Mouse (Mus musculus): ENCODE results near the gene Glt6d1.
A peak's percentile ranks its signal among the peaks of the same experiment; 100 is the strongest.

Gene Glt6d1

DNA sequence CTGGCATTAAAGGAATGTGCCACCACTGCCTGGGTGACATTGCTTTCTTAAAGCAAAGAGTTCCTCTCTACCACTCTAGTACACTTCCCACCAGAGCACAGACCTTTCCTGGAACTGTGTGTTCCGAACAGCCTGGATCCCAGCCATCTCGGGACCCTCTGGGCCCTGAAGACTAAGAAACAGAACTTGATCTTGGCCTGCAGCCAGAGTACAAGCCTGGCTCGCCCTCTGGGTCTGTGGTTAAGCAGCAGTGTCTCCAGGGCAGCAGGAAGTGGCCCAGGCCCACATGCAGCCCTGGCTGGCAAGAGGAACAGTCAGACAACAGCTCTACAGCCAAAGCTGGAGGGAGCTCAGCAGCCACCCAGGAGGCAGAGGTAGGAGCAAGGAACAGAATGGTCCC, 37.0 kb upstream of the Glt6d1 start:
- Histone ChIP-seq H3K4me3 (replicated peaks; ENCODE audit: low read length) (no peak overlapping the region), H3K27me3 (ENCODE audit: insufficient read depth, low read length) (peaks cover 18% of the 10 kb centered on the region)
- TF ChIP-seq POU5F1 (IDR thresholded peaks at IDR 0.05; ENCODE audit: borderline replicate concordance, low read length) (no peak), CTCF (conservative IDR thresholded peaks at IDR 0.05; ENCODE audit: low read length) (no peak), NANOG (IDR thresholded peaks at IDR 0.05; ENCODE audit: borderline replicate concordance, low read length) (no peak)

DNA sequence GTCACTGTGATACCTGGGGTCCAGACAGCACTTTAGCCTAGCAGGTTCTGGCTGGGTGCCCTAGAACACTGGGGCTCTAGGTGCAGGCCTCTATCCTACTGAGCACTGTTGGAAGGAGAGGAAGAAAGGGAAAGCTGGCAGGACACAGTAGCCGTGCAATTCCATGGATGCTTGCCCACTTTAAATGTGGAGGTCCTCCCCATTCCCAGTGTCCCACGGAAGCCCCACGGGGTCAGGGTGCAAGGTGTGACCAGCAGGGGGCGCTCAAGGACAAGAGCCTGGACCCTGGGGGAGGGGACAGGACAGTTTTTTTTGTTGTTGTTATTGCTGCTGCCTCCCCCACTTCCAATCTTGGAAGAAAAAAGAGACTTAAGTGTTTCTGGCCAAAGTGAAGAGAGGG, 34.7 kb upstream of the Glt6d1 start:
- H3K9me3 ChIP-seq (ENCODE audit: low read length), result no peaks in the 10 kb centered on the region
- H3K27me3 ChIP-seq (ENCODE audit: insufficient read depth, low read length), result peaks cover 29% of the 10 kb centered on the region
- H3K36me3 ChIP-seq (ENCODE audit: insufficient read depth, low read length), result no peaks in the 10 kb centered on the region
- no peak for TF ChIP-seq NANOG (IDR thresholded peaks at IDR 0.05; ENCODE audit: borderline replicate concordance, low read length)
- peak; percentile 75 for TF ChIP-seq CTCF (conservative IDR thresholded peaks at IDR 0.05; ENCODE audit: low read length)
- no peak overlapping the region for H3K4me3 ChIP-seq (replicated peaks; ENCODE audit: low read length)
- H3K4me1 ChIP-seq (replicated peaks; ENCODE audit: low read depth, low read length), result peaks cover 9% of the 10 kb centered on the region

More for the DNA sequence above, 37.0 kb upstream of the Glt6d1 start:
- Histone ChIP-seq H3K4me1 (replicated peaks; ENCODE audit: low read depth, low read length) (no peaks in the 10 kb centered on the region; the same call in 1 of the 2 replicates), H3K9me3 (ENCODE audit: low read length) (peaks cover 3% of the 10 kb centered on the region; the same call in 1 of the 2 replicates), H3K36me3 (ENCODE audit: insufficient read depth, low read length) (no peaks in the 10 kb centered on the region)

DNA sequence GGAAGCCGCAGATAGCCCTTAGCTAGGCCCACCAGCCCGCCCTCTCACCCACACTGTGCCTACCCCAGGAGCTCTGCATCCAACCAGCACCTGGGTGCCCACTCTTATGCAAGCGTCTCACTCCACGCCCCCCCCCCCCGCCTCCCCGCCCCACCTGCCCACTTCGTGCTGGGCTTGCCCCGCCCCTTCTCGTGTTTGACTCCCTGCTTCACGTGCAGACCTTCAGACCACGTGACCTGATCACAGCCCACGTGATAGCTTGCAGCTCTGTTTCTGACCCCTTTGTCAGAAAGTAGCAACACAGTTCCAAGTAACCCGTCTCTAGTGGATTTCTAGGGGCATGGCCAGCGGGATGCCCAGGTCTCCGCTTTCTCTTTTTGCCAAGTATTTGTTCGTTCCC, 31.6 kb upstream of the Glt6d1 start, which contains the start of gene Sohlh1:
Sohlh1 (minus strand) TSS at position 23 of the 400 bp plus-strand sequence.
- Histone ChIP-seq H3K4me3 (replicated peaks; ENCODE audit: low read length) (no peak within 1 kb of the TSS), H3K4me1 (replicated peaks; ENCODE audit: low read depth, low read length) (peaks cover 9% of the 10 kb centered on the region), H3K27me3 (ENCODE audit: insufficient read depth, low read length) (peaks cover 29% of the 10 kb centered on the region), H3K36me3 (ENCODE audit: insufficient read depth, low read length) (no peaks in the 10 kb centered on the region), H3K9me3 (ENCODE audit: low read length) (no peaks in the 10 kb centered on the region)
- no peak for TF ChIP-seq CTCF (conservative IDR thresholded peaks at IDR 0.05; ENCODE audit: low read length)
- TF ChIP-seq NANOG (IDR thresholded peaks at IDR 0.05; ENCODE audit: borderline replicate concordance, low read length), result no peak
- no peak for TF ChIP-seq POU5F1 (IDR thresholded peaks at IDR 0.05; ENCODE audit: borderline replicate concordance, low read length)

DNA sequence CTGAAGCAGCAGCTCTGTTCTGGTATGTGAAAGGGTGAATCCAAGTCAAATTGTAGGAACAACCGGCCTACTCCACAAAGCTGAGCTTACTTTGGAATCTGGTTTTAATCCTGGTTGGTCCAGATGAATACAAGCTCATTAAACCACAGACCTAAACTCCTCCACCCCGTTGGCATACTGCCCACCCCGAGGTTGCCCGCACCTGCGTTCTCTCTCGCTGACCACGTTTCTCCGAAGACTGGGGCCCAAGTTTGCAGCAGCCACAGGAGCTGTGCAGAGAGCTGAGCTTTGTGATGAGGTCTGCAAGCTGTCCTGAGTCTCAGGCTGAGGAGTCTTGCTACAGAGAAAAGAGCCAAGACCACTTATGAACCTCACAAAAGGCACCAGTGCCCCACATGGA, 30.9 kb upstream of the Glt6d1 start:
- peaks cover 29% of the 10 kb centered on the region for H3K27me3 ChIP-seq (ENCODE audit: insufficient read depth, low read length)
- no peak for TF ChIP-seq POU5F1 (IDR thresholded peaks at IDR 0.05; ENCODE audit: borderline replicate concordance, low read length)
- no peak for TF ChIP-seq CTCF (conservative IDR thresholded peaks at IDR 0.05; ENCODE audit: low read length)
- no peak for TF ChIP-seq NANOG (IDR thresholded peaks at IDR 0.05; ENCODE audit: borderline replicate concordance, low read length)
- H3K4me1 ChIP-seq (replicated peaks; ENCODE audit: low read depth, low read length), result peaks cover 9% of the 10 kb centered on the region
- no peaks in the 10 kb centered on the region for H3K9me3 ChIP-seq (ENCODE audit: low read length)
- no peaks in the 10 kb centered on the region for H3K36me3 ChIP-seq (ENCODE audit: insufficient read depth, low read length)
- no peak overlapping the region for H3K4me3 ChIP-seq (replicated peaks; ENCODE audit: low read length)

DNA sequence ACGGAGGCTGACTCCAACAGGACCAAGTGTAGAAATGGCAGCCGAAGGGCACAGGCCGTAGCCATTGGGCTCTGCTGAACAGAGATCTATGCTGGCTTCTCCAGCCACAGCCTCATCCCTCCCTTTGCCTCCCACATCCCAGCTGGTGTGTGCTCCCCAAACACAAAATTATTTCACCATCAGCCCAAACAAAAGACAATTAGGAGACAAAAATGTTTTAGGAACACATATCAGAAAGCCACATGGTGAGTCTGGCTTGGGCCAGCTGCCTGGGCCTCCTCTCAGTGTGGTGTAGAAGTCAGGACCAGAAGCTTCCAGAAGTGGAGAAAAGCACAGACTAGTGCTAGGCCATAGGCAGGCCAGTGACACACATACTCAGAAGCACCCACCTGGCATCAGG, 28.4 kb upstream of the Glt6d1 start:
- H3K4me3 ChIP-seq (replicated peaks; ENCODE audit: low read length), result no peak overlapping the region
- no peaks in the 10 kb centered on the region for H3K9me3 ChIP-seq (ENCODE audit: low read length)
- H3K4me1 ChIP-seq (replicated peaks; ENCODE audit: low read depth, low read length), result peaks cover 9% of the 10 kb centered on the region
- no peaks in the 10 kb centered on the region for H3K36me3 ChIP-seq (ENCODE audit: insufficient read depth, low read length)
- TF ChIP-seq POU5F1 (IDR thresholded peaks at IDR 0.05; ENCODE audit: borderline replicate concordance, low read length) (no peak), CTCF (conservative IDR thresholded peaks at IDR 0.05; ENCODE audit: low read length) (no peak), NANOG (IDR thresholded peaks at IDR 0.05; ENCODE audit: borderline replicate concordance, low read length) (no peak)
- peaks cover 24% of the 10 kb centered on the region for H3K27me3 ChIP-seq (ENCODE audit: insufficient read depth, low read length)

DNA sequence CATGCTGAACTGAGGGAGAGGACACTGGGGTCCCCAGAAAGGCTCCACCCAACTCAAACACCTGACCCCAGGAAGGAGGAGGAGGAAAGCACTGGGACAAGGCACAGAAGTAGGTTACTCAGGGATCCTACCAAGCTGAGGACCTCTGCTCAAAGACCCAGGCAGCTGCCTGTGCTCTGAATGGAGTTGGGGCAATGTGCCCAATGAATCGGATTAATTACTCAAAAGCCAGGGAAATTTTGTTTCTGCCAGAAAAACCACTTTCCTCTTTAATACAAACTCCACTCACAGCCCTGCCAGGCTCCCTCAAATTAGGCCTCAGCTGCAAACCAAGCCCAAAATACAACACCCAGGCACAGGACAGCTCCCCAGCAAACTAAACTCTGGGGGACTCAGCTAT, 27.1 kb upstream of the Glt6d1 start:
- no peaks in the 10 kb centered on the region for H3K9me3 ChIP-seq (ENCODE audit: low read length)
- H3K27me3 ChIP-seq (ENCODE audit: insufficient read depth, low read length), result peaks cover 12% of the 10 kb centered on the region
- H3K36me3 ChIP-seq (ENCODE audit: insufficient read depth, low read length), result no peaks in the 10 kb centered on the region
- H3K4me3 ChIP-seq (replicated peaks; ENCODE audit: low read length), result no peak overlapping the region
- peaks cover 9% of the 10 kb centered on the region for H3K4me1 ChIP-seq (replicated peaks; ENCODE audit: low read depth, low read length)
- TF ChIP-seq NANOG (IDR thresholded peaks at IDR 0.05; ENCODE audit: borderline replicate concordance, low read length), result no peak
- TF ChIP-seq POU5F1 (IDR thresholded peaks at IDR 0.05; ENCODE audit: borderline replicate concordance, low read length), result no peak
- TF ChIP-seq CTCF (conservative IDR thresholded peaks at IDR 0.05; ENCODE audit: low read length), result no peak

DNA sequence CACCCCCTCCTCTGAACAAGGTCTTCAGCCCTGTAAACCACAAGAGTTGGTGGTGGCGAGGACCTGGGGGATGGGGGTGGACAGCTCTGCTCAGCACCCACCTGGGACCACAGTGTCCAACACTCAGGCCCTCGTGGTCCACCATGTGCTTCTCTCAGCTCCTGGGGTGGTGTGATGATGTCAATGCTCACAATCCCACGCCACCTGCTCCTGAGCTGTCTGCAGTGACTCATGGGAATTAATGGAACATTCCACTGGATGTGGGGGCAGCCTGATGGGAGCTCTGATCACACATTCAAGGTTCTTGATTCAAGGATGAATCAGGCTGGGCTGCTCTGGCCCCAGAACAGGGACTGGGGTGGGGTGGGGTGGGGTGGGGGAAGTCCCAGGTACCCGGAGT, 26.5 kb upstream of the Glt6d1 start:
- no peaks in the 10 kb centered on the region for H3K9me3 ChIP-seq (ENCODE audit: low read length)
- peaks cover 9% of the 10 kb centered on the region; the same call in 1 of the 2 replicates for H3K27me3 ChIP-seq (ENCODE audit: insufficient read depth, low read length)
- H3K4me3 ChIP-seq (replicated peaks; ENCODE audit: low read length), result no peak overlapping the region
- H3K4me1 ChIP-seq (replicated peaks; ENCODE audit: low read depth, low read length), result peaks cover 6% of the 10 kb centered on the region; the same call in 1 of the 2 replicates
- H3K36me3 ChIP-seq (ENCODE audit: insufficient read depth, low read length), result no peaks in the 10 kb centered on the region
- TF ChIP-seq NANOG (IDR thresholded peaks at IDR 0.05; ENCODE audit: borderline replicate concordance, low read length) (no peak), CTCF (conservative IDR thresholded peaks at IDR 0.05; ENCODE audit: low read length) (no peak), POU5F1 (IDR thresholded peaks at IDR 0.05; ENCODE audit: borderline replicate concordance, low read length) (no peak)

DNA sequence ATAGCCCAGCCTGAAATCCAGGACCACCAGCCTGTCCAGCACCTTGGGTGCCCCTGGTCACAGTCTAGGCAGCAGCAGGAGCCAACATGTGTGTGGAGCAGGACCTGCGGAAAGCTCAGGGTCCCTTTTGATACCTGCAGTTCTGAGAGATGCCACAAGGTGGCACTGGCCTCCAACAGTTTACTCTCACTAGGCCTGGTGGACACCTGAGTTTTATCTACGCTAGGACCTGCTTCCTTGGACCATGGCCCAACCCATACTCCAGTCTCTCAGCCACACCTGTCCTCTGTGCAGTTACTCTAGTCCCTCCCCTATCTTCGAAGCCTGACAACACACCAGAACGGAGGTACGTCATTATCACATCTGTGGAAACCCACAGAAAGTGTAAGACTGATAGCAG, 20.6 kb upstream of the Glt6d1 start:
- TF ChIP-seq CTCF (conservative IDR thresholded peaks at IDR 0.05; ENCODE audit: low read length), result peak; percentile 76
- no peak for TF ChIP-seq POU5F1 (IDR thresholded peaks at IDR 0.05; ENCODE audit: borderline replicate concordance, low read length)
- Histone ChIP-seq H3K9me3 (ENCODE audit: low read length) (no peaks in the 10 kb centered on the region), H3K4me3 (replicated peaks; ENCODE audit: low read length) (no peak overlapping the region), H3K36me3 (ENCODE audit: insufficient read depth, low read length) (no peaks in the 10 kb centered on the region), H3K27me3 (ENCODE audit: insufficient read depth, low read length) (no peaks in the 10 kb centered on the region; the same call in 1 of the 2 replicates), H3K4me1 (replicated peaks; ENCODE audit: low read depth, low read length) (no peaks in the 10 kb centered on the region)

DNA sequence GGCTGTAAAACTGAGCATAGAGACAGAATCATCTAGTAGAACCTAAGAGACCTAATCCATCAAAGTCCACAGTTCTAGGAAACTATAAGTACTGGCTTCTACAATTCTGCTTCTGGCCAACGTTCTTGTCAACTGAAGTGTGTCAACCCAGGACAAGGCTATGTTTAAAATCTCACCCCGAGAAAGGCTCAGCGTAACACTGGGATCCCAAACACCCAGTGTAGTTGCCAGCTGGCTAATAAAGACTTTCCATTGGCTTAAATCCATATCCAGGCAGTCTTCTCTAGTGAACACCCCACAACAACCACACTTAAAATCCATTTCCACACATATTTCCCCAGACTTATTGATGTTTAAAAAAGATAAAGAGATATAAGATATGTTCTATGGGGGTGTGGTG, 15.1 kb upstream of the Glt6d1 start:
- H3K4me3 ChIP-seq (replicated peaks; ENCODE audit: low read length), result no peak overlapping the region
- H3K4me1 ChIP-seq (replicated peaks; ENCODE audit: low read depth, low read length), result no peaks in the 10 kb centered on the region
- no peaks in the 10 kb centered on the region for H3K36me3 ChIP-seq (ENCODE audit: insufficient read depth, low read length)
- H3K27me3 ChIP-seq (ENCODE audit: insufficient read depth, low read length), result no peaks in the 10 kb centered on the region; the same call in 1 of the 2 replicates
- TF ChIP-seq POU5F1 (IDR thresholded peaks at IDR 0.05; ENCODE audit: borderline replicate concordance, low read length) (no peak), CTCF (conservative IDR thresholded peaks at IDR 0.05; ENCODE audit: low read length) (no peak), NANOG (IDR thresholded peaks at IDR 0.05; ENCODE audit: borderline replicate concordance, low read length) (no peak)
- no peaks in the 10 kb centered on the region for H3K9me3 ChIP-seq (ENCODE audit: low read length)
